Mouse (Mus musculus) spleen, adult 2 months (tissue): ENCODE measurements around the gene Myo10. TPM values are rescaled to one million over a fixed set of nuclear protein-coding genes. Genes with fewer than 3 reads are reported as not detected.

Source experiments
- DNase-seq, 2 experiments: peaks; one replicate each; pipeline versions ENCODE4 v3.0.0 to v3.0.0-alpha.2; 2012 to 2021; ENCODE audit warnings: low spot score in 2 of 2, low read depth in 1 of 2
- H3K27ac ChIP-seq: fragments of 200-500 bp; 2 replicates; pipeline ENCODE4 v1.5.1; 2012; ENCODE audit warnings: low read length, inconsistent platforms; ENCODE audit not compliant: insufficient read depth
- H3K27me3 ChIP-seq: fragments of 200-500 bp; 2 replicates; pipeline ENCODE4 v1.6.1; 2012; ENCODE audit warnings: mild to moderate bottlenecking, moderate library complexity, low read length, inconsistent platforms; ENCODE audit not compliant: control insufficient read depth, insufficient read depth
- H3K36me3 ChIP-seq: fragments of 200-500 bp; 2 replicates; pipeline ENCODE4 v1.6.1; 2012; ENCODE audit warnings: mild to moderate bottlenecking, low read length, inconsistent platforms; ENCODE audit not compliant: control insufficient read depth, insufficient read depth
- H3K4me1 ChIP-seq: fragments of 200-500 bp; 2 replicates; pipeline ENCODE4 v1.6.1; 2011; ENCODE audit warnings: inconsistent platforms; ENCODE audit not compliant: control insufficient read depth, insufficient read depth, insufficient read length
- H3K4me3 ChIP-seq: fragments of 200-500 bp; 2 replicates; pipeline ENCODE4 v1.5.1; 2011; ENCODE audit warnings: mild to moderate bottlenecking, inconsistent platforms; ENCODE audit not compliant: insufficient read depth, insufficient read length; ENCODE audit errors: extremely low read depth
- CTCF ChIP-seq: fragments of 200-500 bp; IDR thresholded peaks from 2 replicates; pipeline ENCODE4 v1.5.1; 2011; ENCODE audit warnings: mild to moderate bottlenecking, inconsistent platforms; ENCODE audit not compliant: insufficient read depth, insufficient read length, insufficient replicate concordance; ENCODE audit errors: extremely low read depth
- POLR2A ChIP-seq: fragments of 200-500 bp; IDR thresholded peaks from 2 replicates; pipeline ENCODE4 v1.6.1; 2011; ENCODE audit warnings: low read depth, low read length, inconsistent platforms
- WGBS: fragments of 180-500 bp; shearing (Covaris S2); methylation state at CpG from one replicate; pipeline ENCODE4 v1.1.7; 2018; 5-methylcytosine and 5-hydroxymethylcytosine counted together
- polyA plus RNA-seq: library from polyadenylated mRNA; depleted of rRNA; stranded (reverse); fragments of >200 nt; gene quantifications from 2 replicates; pipeline ENCODE4 v1.2.3, GENCODE M21; 2012

Gene Myo10
- polyA plus RNA-seq, 1 experiment = 14.6 TPM

GRCm38 (mm10) chr15:25695253-25695652, 72.9 kb downstream of the Myo10 start:
- DNase-seq = no peak
- H3K4me1 ChIP-seq = peaks cover 4% of the 10 kb centered on the region; the same call in 1 of the 2 replicates

GRCm38 (mm10) chr15:25695883-25696282, 73.6 kb downstream of the Myo10 start:
- H3K4me1 ChIP-seq = peaks cover 4% of the 10 kb centered on the region; the same call in 1 of the 2 replicates
- WGBS = 66% methylated on average over 7 of the region's 7 CpGs
- no peak overlapping the region for H3K27ac ChIP-seq
- TF ChIP-seq POLR2A (no peak), CTCF (no peak)
- H3K4me3 ChIP-seq = no peak overlapping the region
- no peaks in the 10 kb centered on the region for H3K36me3 ChIP-seq
- no peaks in the 10 kb centered on the region for H3K27me3 ChIP-seq
- peak in 1 of 2 experiments; percentile 31 for DNase-seq

More at GRCm38 (mm10) chr15:25695253-25695652, 72.9 kb downstream of the Myo10 start:
- Histone ChIP-seq H3K4me3 (no peak overlapping the region), H3K36me3 (no peaks in the 10 kb centered on the region), H3K27me3 (no peaks in the 10 kb centered on the region), H3K27ac (no peak overlapping the region; the same call in 1 of the 2 replicates)
- WGBS = 89% methylated on average over 3 of the region's 3 CpGs
- no peak for TF ChIP-seq POLR2A
- TF ChIP-seq CTCF = no peak

- Histone ChIP-seq H3K4me1 (peaks cover 4% of the 10 kb centered on the region; the same call in 1 of the 2 replicates), H3K27ac (no peak overlapping the region), H3K36me3 (no peaks in the 10 kb centered on the region), H3K27me3 (no peaks in the 10 kb centered on the region), H3K4me3 (no peak overlapping the region)
- no peak for DNase-seq
- WGBS = 90% methylated on average over 6 of the region's 6 CpGs
- TF ChIP-seq POLR2A (no peak), CTCF (no peak)
Measured at GRCm38 (mm10) chr15:25696660-25697059, 74.3 kb downstream of the Myo10 start.

GRCm38 (mm10) chr15:25699032-25699557, 76.8 kb downstream of the Myo10 start:
- TF ChIP-seq CTCF = no peak
- no peak for TF ChIP-seq POLR2A
- H3K4me3 ChIP-seq = no peak overlapping the region
- H3K27ac ChIP-seq = no peak overlapping the region
- H3K4me1 ChIP-seq = peaks cover 4% of the 10 kb centered on the region; the same call in 1 of the 2 replicates
- WGBS = 27% methylated on average over 4 of the region's 4 CpGs
- DNase-seq = no peak
- H3K27me3 ChIP-seq = no peaks in the 10 kb centered on the region
- H3K36me3 ChIP-seq = no peaks in the 10 kb centered on the region

- Histone ChIP-seq H3K4me3 (no peak overlapping the region), H3K36me3 (no peaks in the 10 kb centered on the region), H3K4me1 (no peaks in the 10 kb centered on the region), H3K27ac (no peak overlapping the region), H3K27me3 (no peaks in the 10 kb centered on the region)
- TF ChIP-seq CTCF (no peak), POLR2A (no peak)
- 95% methylated on average over 5 of the region's 5 CpGs for WGBS
- DNase-seq = no peak
Measured at GRCm38 (mm10) chr15:25702602-25703001, 80.3 kb downstream of the Myo10 start.

GRCm38 (mm10) chr15:25704809-25705585, 82.7 kb downstream of the Myo10 start:
- Histone ChIP-seq H3K27ac (no peak overlapping the region), H3K4me1 (no peaks in the 10 kb centered on the region), H3K36me3 (no peaks in the 10 kb centered on the region), H3K27me3 (no peaks in the 10 kb centered on the region), H3K4me3 (no peak overlapping the region)
- no peak for DNase-seq
- no peak for TF ChIP-seq CTCF
- TF ChIP-seq POLR2A = no peak
- WGBS = 90% methylated on average over 11 of the region's 11 CpGs
